Mouse (Mus musculus): ENCODE results near the gene Znhit1. TPM values are rescaled to one million over a fixed set of nuclear protein-coding genes. Genes with fewer than 3 reads are reported as not detected.

The Znhit1 gene
- total RNA-seq, 2 experiments from 2014 or later = 90.8 to 93.9 TPM

- intact Hi-C loops (cut with DNase I) = no loop called here
- peak; percentile 83 for DNase-seq
Measured at GRCm38 (mm10) chr5:136987138-136987933, 485 bp downstream of the Znhit1 start.

- intact Hi-C loops (cut with DNase I) = no loop called here
Measured at GRCm38 (mm10) chr5:136986695-136987137, 1.1 kb downstream of the Znhit1 start, which contains the start of gene Plod3. Gene Plod3, plus strand, starts transcription at chr5:136987019.

GRCm38 (mm10) chr5:136984828-136985227, 3.0 kb downstream of the Znhit1 start:
- intact Hi-C loops (cut with DNase I) = no loop called here
- no peak for DNase-seq

More at GRCm38 (mm10) chr5:136986695-136987137, 1.1 kb downstream of the Znhit1 start, which contains the start of gene Plod3:
- peak; percentile 99 for DNase-seq

- intact Hi-C loops (cut with DNase I) = no loop called here
Measured at GRCm38 (mm10) chr5:136982338-136982930, 5.4 kb downstream of the Znhit1 start.

GRCm38 (mm10) chr5:136980974-136981373, 6.8 kb downstream of the Znhit1 start:
- no peak for DNase-seq
- intact Hi-C loops (cut with DNase I) = no loop called here

More at GRCm38 (mm10) chr5:136982338-136982930, 5.4 kb downstream of the Znhit1 start:
- peak; percentile 54 for DNase-seq

GRCm38 (mm10) chr5:136979762-136980161, 8.1 kb downstream of the Znhit1 start:
- intact Hi-C loops (cut with DNase I) = no loop called here

GRCm38 (mm10) chr5:136977769-136978168, 10.1 kb downstream of the Znhit1 start:
- intact Hi-C loops (cut with DNase I) = no loop called here
- DNase-seq = no peak

More at GRCm38 (mm10) chr5:136979762-136980161, 8.1 kb downstream of the Znhit1 start:
- DNase-seq = no peak

- intact Hi-C loops (cut with DNase I) = no loop called here
- no peak for DNase-seq
Measured at GRCm38 (mm10) chr5:136973670-136974069, 14.2 kb downstream of the Znhit1 start.

- DNase-seq = peak; percentile 59
- intact Hi-C loops (cut with DNase I) = no loop called here
Measured at GRCm38 (mm10) chr5:136970703-136971102, 17.1 kb downstream of the Znhit1 start.

GRCm38 (mm10) chr5:136967592-136967991, 20.2 kb downstream of the Znhit1 start:
- intact Hi-C loops (cut with DNase I) = no loop called here
- no peak for DNase-seq

GRCm38 (mm10) chr5:136966861-136967455, 20.9 kb downstream of the Znhit1 start:
- intact Hi-C loops (cut with DNase I) = no loop called here
- no peak for DNase-seq

- no peak for DNase-seq
- intact Hi-C loops (cut with DNase I) = no loop called here
Measured at GRCm38 (mm10) chr5:136966331-136966730, 21.5 kb downstream of the Znhit1 start, which contains the start of gene Cldn15. Gene Cldn15, plus strand, starts transcription at chr5:136966616.

- intact Hi-C loops (cut with DNase I) = no loop called here
Measured at GRCm38 (mm10) chr5:136965686-136966085, 22.1 kb downstream of the Znhit1 start.

GRCm38 (mm10) chr5:136965210-136965609, 22.6 kb downstream of the Znhit1 start:
- intact Hi-C loops (cut with DNase I) = no loop called here
- no peak for DNase-seq

More at GRCm38 (mm10) chr5:136965686-136966085, 22.1 kb downstream of the Znhit1 start:
- no peak for DNase-seq

GRCm38 (mm10) chr5:136962966-136963540, 24.8 kb downstream of the Znhit1 start:
- intact Hi-C loops (cut with DNase I) = no loop called here
- no peak for DNase-seq

GRCm38 (mm10) chr5:136962501-136962900, 25.3 kb downstream of the Znhit1 start:
- DNase-seq = peak; percentile 86
- intact Hi-C loops (cut with DNase I) = no loop called here

GRCm38 (mm10) chr5:136961983-136962461, 25.8 kb downstream of the Znhit1 start:
- peak; percentile 88 for DNase-seq
- intact Hi-C loops (cut with DNase I) = no loop called here

GRCm38 (mm10) chr5:136961334-136961982, 26.4 kb downstream of the Znhit1 start:
- peak; percentile 37 for DNase-seq
- intact Hi-C loops (cut with DNase I) = no loop called here

- intact Hi-C loops (cut with DNase I) = no loop called here
- no peak for DNase-seq
Measured at GRCm38 (mm10) chr5:136960053-136960452, 27.8 kb downstream of the Znhit1 start.

- intact Hi-C loops (cut with DNase I) = no loop called here
- DNase-seq = no peak
Measured at GRCm38 (mm10) chr5:136958991-136959605, 28.7 kb downstream of the Znhit1 start.
